Mouse (Mus musculus): ENCODE measurements around the gene Olfr212.

DNA sequence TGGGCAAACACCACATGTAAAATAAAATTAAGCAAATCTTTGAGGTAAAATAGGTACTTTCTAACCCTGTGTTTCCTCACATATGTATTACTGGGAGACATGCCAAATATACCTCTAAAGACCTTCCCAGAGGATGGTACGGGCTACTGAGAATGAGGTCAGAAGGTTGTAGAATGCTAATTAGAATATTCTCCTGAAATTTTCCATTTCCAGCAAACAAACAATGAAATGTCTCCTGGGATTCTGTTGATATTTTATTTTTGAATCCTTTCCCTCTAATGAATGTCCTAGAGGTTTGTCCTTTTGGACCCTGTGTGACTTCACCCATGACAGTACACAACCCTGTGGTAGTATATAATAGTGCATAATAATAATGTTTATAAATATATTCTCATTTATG lies 47.6 kb downstream of the Olfr212 start, which contains the start of gene Olfr214:
- TF ChIP-seq CHD2 (IDR thresholded peaks at IDR 0.05; ENCODE audit: low read length) (no peak), SMC3 (IDR thresholded peaks at IDR 0.05; ENCODE audit: low read depth, low read length) (no peak), CTCF (IDR thresholded peaks at IDR 0.05 in 2 of 3, conservative IDR thresholded peaks at IDR 0.05 in 1 of 3; ENCODE audit: control insufficient read depth in 1 of 3, insufficient read depth in 1 of 3, low read depth in 2 of 3, low read length in 3 of 3, poor library complexity in 1 of 3, severe bottlenecking in 1 of 3) (no peak), EP300 (IDR thresholded peaks at IDR 0.05; ENCODE audit: low read depth in 1 of 2, low read length in 2 of 2) (no peak), RCOR1 (IDR thresholded peaks at IDR 0.05; ENCODE audit: low read depth, low read length) (no peak), ZNF384 (IDR thresholded peaks at IDR 0.05; ENCODE audit: low read depth, low read length) (no peak), MYC (IDR thresholded peaks at IDR 0.05; ENCODE audit: low read depth, low read length) (no peak)
